Mouse (Mus musculus): Measurements from ENCODE around the gene Mad2l1bp.

The Mad2l1bp gene

GRCm38 (mm10) chr17:46108286-46108685 lies 45.1 kb downstream of the Mad2l1bp start:
- DNase-seq (ENCODE audit: low spot score): no peak

- no peak for DNase-seq (ENCODE audit: low spot score)
These were observed 48.9 kb downstream of the Mad2l1bp start for GRCm38 (mm10) chr17:46104487-46104886.

GRCm38 (mm10) chr17:46102608-46103159 lies 50.7 kb downstream of the Mad2l1bp start:
- DNase-seq (ENCODE audit: low spot score): no peak

DNA sequence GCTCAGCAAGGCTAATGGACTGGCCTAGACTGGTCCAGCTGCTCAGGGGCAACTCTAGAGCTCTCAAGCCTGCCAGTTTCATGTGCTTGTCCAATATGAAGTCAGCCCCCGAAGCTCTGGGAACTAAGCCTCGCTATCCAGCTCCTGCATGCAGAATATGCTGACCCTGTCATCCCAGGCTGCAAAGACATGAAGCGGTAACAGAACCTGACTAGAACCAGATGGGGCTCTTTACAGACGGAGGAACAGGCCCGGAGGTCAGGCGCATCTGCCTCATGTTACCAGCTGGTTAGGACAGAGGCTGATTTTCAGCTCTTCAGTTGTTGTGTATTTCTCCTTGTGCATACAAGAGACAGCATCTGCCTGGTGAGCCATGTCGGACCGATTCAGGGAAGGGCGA lies 51.4 kb downstream of the Mad2l1bp start:
- no peak for DNase-seq (ENCODE audit: low spot score)

- no peak for DNase-seq (ENCODE audit: low spot score)
These were observed 54.8 kb downstream of the Mad2l1bp start for GRCm38 (mm10) chr17:46098525-46098924.
